Mouse (Mus musculus) hindbrain, embryonic 14.5 days (tissue): Measurements from ENCODE around the gene Chchd4. TPM values are rescaled to one million over a fixed set of nuclear protein-coding genes. Genes with fewer than 3 reads are reported as not detected.

Experiments used
- ATAC-seq: fragments of 200-750 bp; cut with Nextera tagmentation; 2 replicates; pipeline ENCODE4 v1.8.0; 2017; ENCODE audit warnings: moderate number of reproducible peaks, mild to moderate bottlenecking, moderate TSS enrichment, moderate library complexity; ENCODE audit not compliant: low FRiP score
- DNase-seq: peaks from one replicate; pipeline ENCODE4 v3.0.0-alpha.2; 2015; ENCODE audit warnings: low spot score
- H3K27ac ChIP-seq: fragments of 300-500 bp; sonication (generic); 2 replicates; pipeline ENCODE4 v1.5.1; 2014; ENCODE audit warnings: mild to moderate bottlenecking, moderate library complexity
- H3K27me3 ChIP-seq: fragments of 300-500 bp; sonication (generic); 2 replicates; pipeline ENCODE4 v1.6.1; 2014; ENCODE audit warnings: mild to moderate bottlenecking, low read length, mixed read lengths; ENCODE audit not compliant: control insufficient read depth, insufficient read depth
- H3K36me3 ChIP-seq: fragments of 300-500 bp; sonication (generic); replicated peaks from 2 replicates; pipeline ENCODE4 v1.6.1; 2014; ENCODE audit not compliant: control insufficient read depth, insufficient read depth
- H3K4me1 ChIP-seq: fragments of 300-500 bp; sonication (generic); replicated peaks from 2 replicates; pipeline ENCODE4 v1.6.1; 2014; ENCODE audit warnings: antibody characterized with exemption, low read length, mixed read lengths; ENCODE audit not compliant: control insufficient read depth, insufficient read depth
- H3K4me2 ChIP-seq: fragments of 300-500 bp; sonication (generic); replicated peaks from 2 replicates; pipeline ENCODE4 v1.6.1; 2014; ENCODE audit warnings: mild to moderate bottlenecking, moderate library complexity
- H3K4me3 ChIP-seq: fragments of 300-500 bp; sonication (generic); replicated peaks from 2 replicates; pipeline ENCODE4 v1.5.1; 2014; ENCODE audit warnings: mild to moderate bottlenecking, low read length
- H3K9ac ChIP-seq: fragments of 300-500 bp; sonication (generic); 2 replicates; pipeline ENCODE4 v1.6.1; 2014
- H3K9me3 ChIP-seq: fragments of 300-500 bp; sonication (generic); 2 replicates; pipeline ENCODE4 v1.6.1; 2016; ENCODE audit warnings: low read length; ENCODE audit not compliant: control insufficient read depth
- WGBS: fragments of 180-500 bp; shearing (Covaris S2); extraction: QIAGEN DNeasy Blood & Tissue Kit; methylation state at CpG from one replicate; pipeline ENCODE4 v1.1.7; 2014; 5-methylcytosine and 5-hydroxymethylcytosine counted together
- polyA plus RNA-seq: library from polyadenylated mRNA; unstranded; fragments of >200 nt; fragmentation: Nextera tagmentation; extraction: Ambion mirVana; gene quantifications from 2 replicates; pipeline ENCODE4 v1.2.1, GENCODE M21; 2014

Chchd4 gene
- polyA plus RNA-seq, 1 experiment from 2014 or later: 37.4 TPM

- no peak overlapping the region for H3K4me3 ChIP-seq
- WGBS: 85% methylated on average over 1 of the region's 1 CpGs
- DNase-seq: no peak
- H3K9ac ChIP-seq: no peak overlapping the region
- no peaks in the 10 kb centered on the region for H3K27me3 ChIP-seq
- no peaks in the 10 kb centered on the region for H3K4me1 ChIP-seq
- peaks cover 20% of the 10 kb centered on the region for H3K36me3 ChIP-seq
- no peak for ATAC-seq
- H3K27ac ChIP-seq: no peak overlapping the region
- H3K9me3 ChIP-seq: no peaks in the 10 kb centered on the region
- H3K4me2 ChIP-seq: no peak overlapping the region
These were observed 13.9 kb downstream of the Chchd4 start for GRCm38 (mm10) chr6:91459471-91459870.

- Histone ChIP-seq H3K4me3 (no peak overlapping the region), H3K4me1 (no peaks in the 10 kb centered on the region), H3K9ac (no peak overlapping the region), H3K27me3 (no peaks in the 10 kb centered on the region), H3K9me3 (no peaks in the 10 kb centered on the region), H3K36me3 (no peaks in the 10 kb centered on the region), H3K27ac (no peak overlapping the region), H3K4me2 (no peak overlapping the region)
- DNase-seq (no peak), ATAC-seq (no peak)
- 71% methylated on average over 5 of the region's 5 CpGs for WGBS
These were observed 18.8 kb downstream of the Chchd4 start for GRCm38 (mm10) chr6:91454546-91454945.

- H3K36me3 ChIP-seq: no peaks in the 10 kb centered on the region
- WGBS: 47% methylated on average over 1 of the region's 1 CpGs
- H3K9ac ChIP-seq: no peak overlapping the region
- no peak for DNase-seq
- no peaks in the 10 kb centered on the region for H3K27me3 ChIP-seq
- ATAC-seq: no peak
- no peak overlapping the region for H3K4me3 ChIP-seq
- no peak overlapping the region for H3K4me2 ChIP-seq
- H3K27ac ChIP-seq: no peak overlapping the region
- no peaks in the 10 kb centered on the region for H3K4me1 ChIP-seq
- no peaks in the 10 kb centered on the region for H3K9me3 ChIP-seq
These were observed 21.3 kb downstream of the Chchd4 start for GRCm38 (mm10) chr6:91452056-91452455.

- Histone ChIP-seq H3K36me3 (no peaks in the 10 kb centered on the region), H3K4me1 (no peaks in the 10 kb centered on the region), H3K4me2 (no peak overlapping the region), H3K9ac (no peak overlapping the region), H3K27me3 (no peaks in the 10 kb centered on the region), H3K9me3 (no peaks in the 10 kb centered on the region), H3K4me3 (no peak overlapping the region), H3K27ac (no peak overlapping the region)
- WGBS: 67% methylated on average over 3 of the region's 3 CpGs
- DNase-seq (no peak), ATAC-seq (no peak)
These were observed 23.7 kb downstream of the Chchd4 start for GRCm38 (mm10) chr6:91449472-91450225.

GRCm38 (mm10) chr6:91445316-91445715 is 28.0 kb downstream of the Chchd4 start:
- no peaks in the 10 kb centered on the region for H3K36me3 ChIP-seq
- DNase-seq: no peak
- no peak for ATAC-seq

GRCm38 (mm10) chr6:91441145-91441662 is 32.1 kb downstream of the Chchd4 start:
- Histone ChIP-seq H3K4me1 (peaks cover 7% of the 10 kb centered on the region), H3K9me3 (no peaks in the 10 kb centered on the region), H3K4me2 (peak overlapping the region; percentile 75), H3K27ac (peak overlapping the region; percentile 69), H3K36me3 (no peaks in the 10 kb centered on the region), H3K27me3 (0 out of 2 replicates have a peak, but pooled peaks cover 5% of the 10 kb centered on the region), H3K4me3 (peak overlapping the region; percentile 59), H3K9ac (peak overlapping the region; percentile 69)
- DNase-seq: no peak
- WGBS: 4% methylated on average over 19 of the region's 19 CpGs
- ATAC-seq: peak; percentile 38; the same call in 1 of the 2 replicates

More at GRCm38 (mm10) chr6:91445316-91445715, 28.0 kb downstream of the Chchd4 start:
- no peak overlapping the region for H3K27ac ChIP-seq
- no peaks in the 10 kb centered on the region for H3K27me3 ChIP-seq
- H3K9me3 ChIP-seq: no peaks in the 10 kb centered on the region
- H3K4me2 ChIP-seq: no peak overlapping the region
- no peak overlapping the region for H3K9ac ChIP-seq
- peaks cover 7% of the 10 kb centered on the region for H3K4me1 ChIP-seq
- no peak overlapping the region for H3K4me3 ChIP-seq
- WGBS: 81% methylated on average over 3 of the region's 3 CpGs

- peak overlapping the region; percentile 59 for H3K4me3 ChIP-seq
- ATAC-seq (peak; percentile 97), DNase-seq (peak; percentile 100)
- H3K9ac ChIP-seq: peak overlapping the region; percentile 69
- 0 out of 2 replicates have a peak, but pooled peaks cover 10% of the 10 kb centered on the region for H3K27me3 ChIP-seq
- no peaks in the 10 kb centered on the region for H3K9me3 ChIP-seq
- no peaks in the 10 kb centered on the region for H3K36me3 ChIP-seq
- peak overlapping the region; percentile 69 for H3K27ac ChIP-seq
- 3% methylated on average over 30 of the region's 30 CpGs for WGBS
- H3K4me2 ChIP-seq: peak overlapping the region; percentile 75
- H3K4me1 ChIP-seq: peaks cover 7% of the 10 kb centered on the region
These were observed 32.7 kb downstream of the Chchd4 start for GRCm38 (mm10) chr6:91440474-91441144.

GRCm38 (mm10) chr6:91424151-91424550 is 49.2 kb downstream of the Chchd4 start:
- WGBS: 53% methylated on average over 4 of the region's 4 CpGs
- ATAC-seq: no peak
- no peak overlapping the region for H3K4me2 ChIP-seq
- H3K4me3 ChIP-seq: no peak overlapping the region
- no peak overlapping the region for H3K27ac ChIP-seq
- no peak overlapping the region for H3K9ac ChIP-seq
- no peaks in the 10 kb centered on the region for H3K9me3 ChIP-seq
- no peak for DNase-seq
- no peaks in the 10 kb centered on the region for H3K4me1 ChIP-seq
- H3K36me3 ChIP-seq: no peaks in the 10 kb centered on the region
- H3K27me3 ChIP-seq: no peaks in the 10 kb centered on the region

GRCm38 (mm10) chr6:91421629-91422028 is 51.7 kb downstream of the Chchd4 start:
- Histone ChIP-seq H3K9me3 (no peaks in the 10 kb centered on the region), H3K4me1 (no peaks in the 10 kb centered on the region), H3K9ac (no peak overlapping the region), H3K27ac (no peak overlapping the region), H3K27me3 (no peaks in the 10 kb centered on the region), H3K4me2 (no peak overlapping the region), H3K36me3 (no peaks in the 10 kb centered on the region), H3K4me3 (no peak overlapping the region)
- no peak for ATAC-seq
- 81% methylated on average over 4 of the region's 4 CpGs for WGBS
- no peak for DNase-seq
